Mouse (Mus musculus): Measurements from ENCODE around the gene Alk. TPM values are rescaled to one million over a fixed set of nuclear protein-coding genes. Genes with fewer than 3 reads are reported as not detected.

Gene Alk
- polyA plus RNA-seq, 1 experiment from 2014 or later: 0.11 TPM

GRCm38 (mm10) chr17:72399331-72400059 lies 204.9 kb downstream of the Alk start:
- Histone ChIP-seq H3K27ac (no peak overlapping the region), H3K9ac (ENCODE audit: low read depth, low read length) (no peak overlapping the region), H3K9me3 (replicated peaks; ENCODE audit: low read length) (no peaks in the 10 kb centered on the region), H3K4me1 (replicated peaks; ENCODE audit: insufficient read depth, low read length) (no peaks in the 10 kb centered on the region), H3K4me2 (ENCODE audit: low read length) (no peak overlapping the region), H3K4me3 (replicated peaks; ENCODE audit: low read depth, low read length) (no peak overlapping the region), H3K36me3 (ENCODE audit: insufficient read depth, low read length) (no peaks in the 10 kb centered on the region), H3K27me3 (ENCODE audit: insufficient read depth, low read length) (no peaks in the 10 kb centered on the region)
- no peak; the same call in 1 of the 2 replicates for ATAC-seq (replicated peaks; ENCODE audit: low FRiP score, low read depth)
- peak; percentile 6 for DNase-seq (ENCODE audit: low spot score)
- TF ChIP-seq CTCF (IDR thresholded peaks at IDR 0.05; ENCODE audit: low read depth): no peak
- 63% methylated on average over 3 of the region's 3 CpGs for WGBS

GRCm38 (mm10) chr17:72395956-72396355 lies 208.5 kb downstream of the Alk start:
- Histone ChIP-seq H3K4me3 (replicated peaks; ENCODE audit: low read depth, low read length) (no peak overlapping the region), H3K27me3 (ENCODE audit: insufficient read depth, low read length) (no peaks in the 10 kb centered on the region), H3K36me3 (ENCODE audit: insufficient read depth, low read length) (no peaks in the 10 kb centered on the region), H3K27ac (no peak overlapping the region), H3K9me3 (replicated peaks; ENCODE audit: low read length) (no peaks in the 10 kb centered on the region), H3K4me1 (replicated peaks; ENCODE audit: insufficient read depth, low read length) (no peaks in the 10 kb centered on the region), H3K4me2 (ENCODE audit: low read length) (no peak overlapping the region), H3K9ac (ENCODE audit: low read depth, low read length) (no peak overlapping the region)
- DNase-seq (ENCODE audit: low spot score) (peak; percentile 50), ATAC-seq (replicated peaks; ENCODE audit: low FRiP score, low read depth) (no peak)
- no peak for TF ChIP-seq CTCF (IDR thresholded peaks at IDR 0.05; ENCODE audit: low read depth)
- 11% methylated on average over 8 of the region's 8 CpGs for WGBS

- Histone ChIP-seq H3K27me3 (ENCODE audit: insufficient read depth, low read length) (no peaks in the 10 kb centered on the region), H3K9ac (ENCODE audit: low read depth, low read length) (no peak overlapping the region), H3K4me2 (ENCODE audit: low read length) (no peak overlapping the region), H3K4me3 (replicated peaks; ENCODE audit: low read depth, low read length) (no peak overlapping the region), H3K36me3 (ENCODE audit: insufficient read depth, low read length) (no peaks in the 10 kb centered on the region), H3K9me3 (replicated peaks; ENCODE audit: low read length) (no peaks in the 10 kb centered on the region), H3K4me1 (replicated peaks; ENCODE audit: insufficient read depth, low read length) (no peaks in the 10 kb centered on the region), H3K27ac (no peak overlapping the region)
- no peak for TF ChIP-seq CTCF (IDR thresholded peaks at IDR 0.05; ENCODE audit: low read depth)
- WGBS: 77% methylated on average over 4 of the region's 4 CpGs
- DNase-seq (ENCODE audit: low spot score) (no peak), ATAC-seq (replicated peaks; ENCODE audit: low FRiP score, low read depth) (no peak)
Observed at GRCm38 (mm10) chr17:72368991-72369390, 235.4 kb downstream of the Alk start.

GRCm38 (mm10) chr17:72362811-72363496 lies 241.5 kb downstream of the Alk start:
- H3K9ac ChIP-seq (ENCODE audit: low read depth, low read length): no peak overlapping the region
- H3K27ac ChIP-seq: no peak overlapping the region
- no peaks in the 10 kb centered on the region for H3K27me3 ChIP-seq (ENCODE audit: insufficient read depth, low read length)
- 88% methylated on average over 10 of the region's 10 CpGs for WGBS
- H3K9me3 ChIP-seq (replicated peaks; ENCODE audit: low read length): no peaks in the 10 kb centered on the region
- DNase-seq (ENCODE audit: low spot score) (no peak), ATAC-seq (replicated peaks; ENCODE audit: low FRiP score, low read depth) (no peak)
- no peaks in the 10 kb centered on the region for H3K4me1 ChIP-seq (replicated peaks; ENCODE audit: insufficient read depth, low read length)
- no peak overlapping the region for H3K4me3 ChIP-seq (replicated peaks; ENCODE audit: low read depth, low read length)
- TF ChIP-seq CTCF (IDR thresholded peaks at IDR 0.05; ENCODE audit: low read depth): no peak
- H3K4me2 ChIP-seq (ENCODE audit: low read length): no peak overlapping the region
- H3K36me3 ChIP-seq (ENCODE audit: insufficient read depth, low read length): no peaks in the 10 kb centered on the region

- H3K4me3 ChIP-seq (replicated peaks; ENCODE audit: low read depth, low read length): no peak overlapping the region
- DNase-seq (ENCODE audit: low spot score) (no peak), ATAC-seq (replicated peaks; ENCODE audit: low FRiP score, low read depth) (no peak)
- H3K27ac ChIP-seq: no peak overlapping the region
- H3K36me3 ChIP-seq (ENCODE audit: insufficient read depth, low read length): no peaks in the 10 kb centered on the region
- WGBS: 82% methylated on average over 4 of the region's 4 CpGs
- H3K27me3 ChIP-seq (ENCODE audit: insufficient read depth, low read length): no peaks in the 10 kb centered on the region
- no peaks in the 10 kb centered on the region for H3K9me3 ChIP-seq (replicated peaks; ENCODE audit: low read length)
- no peak overlapping the region for H3K9ac ChIP-seq (ENCODE audit: low read depth, low read length)
- TF ChIP-seq CTCF (IDR thresholded peaks at IDR 0.05; ENCODE audit: low read depth): no peak
- no peaks in the 10 kb centered on the region for H3K4me1 ChIP-seq (replicated peaks; ENCODE audit: insufficient read depth, low read length)
- no peak overlapping the region for H3K4me2 ChIP-seq (ENCODE audit: low read length)
Observed at GRCm38 (mm10) chr17:72361961-72362360, 242.5 kb downstream of the Alk start.

GRCm38 (mm10) chr17:72356759-72357302 lies 247.6 kb downstream of the Alk start:
- ATAC-seq (replicated peaks; ENCODE audit: low FRiP score, low read depth): peak; percentile 69

More at GRCm38 (mm10) chr17:72356759-72357302, 247.6 kb downstream of the Alk start:
- WGBS: 47% methylated on average over 5 of the region's 5 CpGs
- peak; percentile 77 for DNase-seq (ENCODE audit: low spot score)
- H3K27me3 ChIP-seq (ENCODE audit: insufficient read depth, low read length): no peaks in the 10 kb centered on the region
- H3K9me3 ChIP-seq (replicated peaks; ENCODE audit: low read length): no peaks in the 10 kb centered on the region
- H3K36me3 ChIP-seq (ENCODE audit: insufficient read depth, low read length): no peaks in the 10 kb centered on the region
- TF ChIP-seq CTCF (IDR thresholded peaks at IDR 0.05; ENCODE audit: low read depth): no peak
- no peak overlapping the region for H3K27ac ChIP-seq
- H3K9ac ChIP-seq (ENCODE audit: low read depth, low read length): no peak overlapping the region
- no peaks in the 10 kb centered on the region for H3K4me1 ChIP-seq (replicated peaks; ENCODE audit: insufficient read depth, low read length)
- no peak overlapping the region for H3K4me2 ChIP-seq (ENCODE audit: low read length)
- H3K4me3 ChIP-seq (replicated peaks; ENCODE audit: low read depth, low read length): no peak overlapping the region

Measured in kidney, postnatal 0 days (tissue).